18 mouse cellular contexts compared by ENCODE assay signal in genomic region chr2:102747758-102748157, GRCm38 (mm10).
A peak's percentile ranks its signal among the peaks of the same experiment; 100 is the strongest.
DNase-seq lines count a peak whose midpoint lies in the region; TF ChIP-seq lines count a peak whose summit lies in the region.
"Had no signal": no experiment of that assay in that cellular context is flagged by ENCODE, and none has a peak within 500 bp of the region (broad histone marks: within the 10 kb centered on the region; RNA-seq: fewer than 3 reads in every experiment).

No protein-coding gene starts in this region.

- TF ChIP-seq CTCF in CH12.LX (conservative IDR thresholded peaks at IDR 0.05 in 1 of 2, IDR thresholded peaks at IDR 0.05 in 1 of 2; ENCODE audit: low read depth in 2 of 2, low read length in 2 of 2): no peak

- TF ChIP-seq EP300 in CH12.LX (IDR thresholded peaks at IDR 0.05; ENCODE audit: low read length): peak; percentile 81

- peak overlapping the region; percentile 80 for H3K27ac ChIP-seq in CH12.LX (ENCODE audit: insufficient read depth, low read depth)
- H3K27ac ChIP-seq: embryonic facial prominence, embryonic 10.5 days; forebrain, embryonic 13.5 days; hindbrain, embryonic 10.5 days; hindbrain, embryonic 14.5 days had no signal

- no peaks in the 10 kb centered on the region for H3K27me3 ChIP-seq in CH12.LX (replicated peaks)
- H3K27me3 ChIP-seq: forebrain, embryonic 13.5 days; heart, embryonic 12.5 days had no signal

- TF ChIP-seq POLR2A in CH12.LX (IDR thresholded peaks at IDR 0.05; ENCODE audit: low read depth, low read length): no peak

- no peaks in the 10 kb centered on the region for H3K36me3 ChIP-seq in CH12.LX (replicated peaks in 1 of 2; ENCODE audit: control insufficient read depth in 1 of 2, insufficient read depth in 1 of 2, low read length in 1 of 2)
- H3K36me3 ChIP-seq: embryonic facial prominence, embryonic 10.5 days; heart, embryonic 12.5 days; hindbrain, embryonic 10.5 days had no signal

- H3K4me3 ChIP-seq in CH12.LX (replicated peaks in 1 of 3; ENCODE audit: low read depth in 2 of 3, low read length in 2 of 3, poor library complexity in 1 of 3): no peak overlapping the region
- H3K4me3 ChIP-seq: embryonic facial prominence, embryonic 10.5 days; forebrain, embryonic 13.5 days; heart, embryonic 12.5 days; hindbrain, embryonic 10.5 days had no signal

- dilution Hi-C loops in CH12.LX (cut with MboI; ENCODE audit: extremely low pct_ligation_motif_present, extremely low pct_unique_long_range_greater_than_20kb, low sequenced_read_pairs): no loop called here

- no peak for TF ChIP-seq RAD21 in CH12.LX (IDR thresholded peaks at IDR 0.05; ENCODE audit: low read depth, low read length)

- H3K79me2 ChIP-seq in CH12.LX (replicated peaks; ENCODE audit: control insufficient read depth, extremely low read depth, insufficient read depth, poor library complexity, severe bottlenecking): no peaks in the 10 kb centered on the region

- H3K9me3 ChIP-seq in CH12.LX (replicated peaks; ENCODE audit: low read length): no peaks in the 10 kb centered on the region
- H3K9me3 ChIP-seq: embryonic facial prominence, embryonic 10.5 days; forebrain, embryonic 13.5 days; heart, embryonic 12.5 days; hindbrain, embryonic 10.5 days had no signal

- DNase-seq in A20 (ENCODE audit: low read depth, low spot score): peak; percentile 13
- peak; percentile 19 to 36 for DNase-seq in B cell, adult 2 months
- peak; percentile 78 for DNase-seq in CH12.LX (ENCODE audit: extremely low read depth)
- DNase-seq in naive thymus-derived CD4-positive, alpha-beta T cell, adult 2 months (ENCODE audit: low read depth): peak; percentile 18
- no peak for DNase-seq in right cerebral cortex, postnatal 25 days
- DNase-seq in kidney, adult 8-10 months: no peak
- no peak for DNase-seq in cerebellum, adult 9-10 months
- DNase-seq: adrenal gland, postnatal 14 days; cerebellum, adult 11-12 months; cerebellum, adult 9-11 months; cerebellum, postnatal 36 days; forebrain, postnatal 0 days; gastrocnemius, postnatal 25 days had no signal

- no peak overlapping the region for H3K9ac ChIP-seq in CH12.LX (ENCODE audit: insufficient read depth, low read depth)
- H3K9ac ChIP-seq: forebrain, embryonic 13.5 days; forebrain, postnatal 0 days; heart, embryonic 12.5 days; hindbrain, embryonic 14.5 days had no signal

- in situ Hi-C loops in CH12.LX (cut with MboI; ENCODE audit: low pct_ligation_motif_present, low pct_unique_long_range_greater_than_20kb, low sequenced_read_pairs): no loop called here

- peak overlapping the region; percentile 73 for H3K4me2 ChIP-seq in CH12.LX (ENCODE audit: insufficient read depth, low read depth, poor library complexity, severe bottlenecking)
- H3K4me2 ChIP-seq: forebrain, embryonic 13.5 days; heart, embryonic 12.5 days; hindbrain, embryonic 14.5 days had no signal

- peaks cover 44 to 92% of the 10 kb centered on the region in 2 experiments for H3K4me1 ChIP-seq in CH12.LX (ENCODE audit: control insufficient read depth in 1 of 2, insufficient read depth in 2 of 2)

TF ChIP-seq in CH12.LX, 34 proteins besides CTCF, POLR2A, EP300 and RAD21:
- peak; percentile 70 for TF ChIP-seq IRF4 (IDR thresholded peaks at IDR 0.05; ENCODE audit: low read depth, low read length)
- no peak for TF ChIP-seq GABPA (IDR thresholded peaks at IDR 0.05; ENCODE audit: insufficient replicate concordance, low read depth, low read length)
- peak; percentile 34; the same call in 1 of the 2 replicates for TF ChIP-seq BHLHE40 (IDR thresholded peaks at IDR 0.05; ENCODE audit: low read depth, low read length)
- no peak for TF ChIP-seq PAX5 (IDR thresholded peaks at IDR 0.05; ENCODE audit: low read length)
- TF ChIP-seq JUND (conservative IDR thresholded peaks at IDR 0.05; ENCODE audit: low read depth, low read length): peak; percentile 59; the same call in 1 of the 2 replicates
- TF ChIP-seq JUN (IDR thresholded peaks at IDR 0.05; ENCODE audit: insufficient read depth, low read depth, low read length): peak; percentile 47; the same call in 1 of the 2 replicates
- no peak for TF ChIP-seq USF2 (conservative IDR thresholded peaks at IDR 0.05; ENCODE audit: low read depth, low read length)
- TF ChIP-seq ZMIZ1 (IDR thresholded peaks at IDR 0.05; ENCODE audit: low read depth, low read length): no peak
- no peak; the same call in none of the 2 replicates for TF ChIP-seq SIN3A (IDR thresholded peaks at IDR 0.05; ENCODE audit: low read length)
- 0 out of 2 replicates have a peak, but pooled peaks have one; percentile 34 for TF ChIP-seq HCFC1 (IDR thresholded peaks at IDR 0.05; ENCODE audit: low read depth, low read length)
- peak; percentile 54; the same call in 1 of the 2 replicates for TF ChIP-seq ETS1 (conservative IDR thresholded peaks at IDR 0.05; ENCODE audit: low read depth, low read length)
- TF ChIP-seq RCOR1 (conservative IDR thresholded peaks at IDR 0.05; ENCODE audit: low read depth, low read length): 0 out of 2 replicates have a peak, but pooled peaks have one; percentile 57
- no peak for TF ChIP-seq NRF1 (IDR thresholded peaks at IDR 0.05; ENCODE audit: low read depth, low read length)
- TF ChIP-seq TBP (conservative IDR thresholded peaks at IDR 0.05; ENCODE audit: low read depth, low read length): no peak
- TF ChIP-seq CHD2 (IDR thresholded peaks at IDR 0.05; ENCODE audit: low read length): no peak
- peak; percentile 81 for TF ChIP-seq MEF2A (IDR thresholded peaks at IDR 0.05; ENCODE audit: borderline replicate concordance, low read depth, low read length)
- TF ChIP-seq ELF1 (IDR thresholded peaks at IDR 0.05; ENCODE audit: low read depth, low read length): peak; percentile 81

Comparison
In these comparisons a context has a peak if more than half of its experiments do, and no peak if none do; other contexts are left out.
1. DNase-seq: peak in A20 (single experiment), B cell, adult 2 months (2 of 2), CH12.LX (single experiment) and naive thymus-derived CD4-positive, alpha-beta T cell, adult 2 months (single experiment); none in right cerebral cortex, postnatal 25 days (single experiment), kidney, adult 8-10 months (0 of 2) and cerebellum, adult 9-10 months (single experiment).